Mouse (Mus musculus) c-Kit-positive CD71-negative TER-119-negative erythroid progenitor cells, embryonic 14.5 days (primary cell): ENCODE results near the gene Lce1e.
"Not testable (repeated sequence)": the region's sequence is repeated elsewhere in the genome, so short reads cannot be mapped to it uniquely, and the experiment has no call there.

Experiments
- DNase-seq: peaks from one replicate; pipeline ENCODE4 v3.0.0-alpha.2; 2013; ENCODE audit warnings: low read depth

The Lce1e gene

DNA sequence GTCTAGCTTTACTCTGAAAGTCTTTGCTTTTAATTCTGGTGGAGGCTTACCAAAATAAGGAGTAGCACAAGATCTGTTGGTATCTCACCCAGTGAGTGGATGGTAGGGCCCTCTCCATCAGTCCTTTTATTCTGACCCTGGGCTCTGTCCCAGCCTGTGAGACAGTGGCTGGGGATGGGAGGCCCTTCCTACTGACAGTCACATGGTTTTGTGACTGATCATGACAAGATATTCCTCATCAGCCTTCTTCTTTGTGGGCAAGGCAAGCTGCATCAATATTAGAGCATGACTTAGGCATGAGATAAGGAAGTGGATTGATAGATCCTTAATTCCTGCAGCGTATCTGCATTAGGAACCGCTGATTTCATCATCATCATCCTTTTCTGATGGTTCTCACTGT is at the start of gene Lce1e:
Gene Lce1e (minus strand): TSS at position 101 of the 400 bp plus-strand sequence.
- DNase-seq, result no peak

DNA sequence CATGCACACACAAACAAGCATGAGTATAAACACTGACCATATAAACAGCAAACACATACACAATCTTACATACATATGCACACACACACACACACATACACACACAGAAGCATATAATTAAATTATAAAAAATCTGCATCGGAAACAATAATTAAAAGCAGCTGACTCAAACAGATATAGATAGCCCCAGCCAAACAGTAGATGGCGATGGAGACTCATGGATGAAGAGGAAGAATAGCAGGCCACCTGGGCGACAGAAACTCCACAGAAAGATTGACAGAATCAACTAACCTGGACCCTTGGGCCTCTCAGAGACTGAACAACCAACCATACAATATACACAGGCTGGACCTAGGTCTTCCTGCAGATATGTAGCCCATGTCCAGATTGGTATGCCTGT is 44.3 kb upstream of the Lce1e start:
- no peak for DNase-seq

DNA sequence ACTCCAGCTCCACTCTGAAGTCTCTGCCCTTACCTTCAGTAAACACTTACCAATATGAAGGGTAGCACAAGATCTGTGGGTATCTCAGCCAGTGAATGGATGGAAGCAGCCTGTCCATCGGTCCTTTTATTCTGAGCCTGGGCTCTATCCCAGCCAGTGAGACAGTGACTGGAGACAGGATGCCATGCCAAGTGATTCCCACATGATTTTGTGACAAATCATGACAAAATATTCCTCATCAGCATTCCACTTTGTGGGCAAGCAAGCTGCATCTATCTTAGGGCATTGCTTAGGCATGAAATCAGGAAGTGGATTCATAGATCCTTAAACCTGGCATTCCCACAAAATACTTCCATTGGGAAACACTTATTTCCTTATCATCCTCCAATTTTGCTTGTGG is 43.4 kb upstream of the Lce1e start, which contains the start of gene Lce1g:
Gene Lce1g (minus strand): TSS at position 101 of the 400 bp plus-strand sequence.
- no peak for DNase-seq

DNA sequence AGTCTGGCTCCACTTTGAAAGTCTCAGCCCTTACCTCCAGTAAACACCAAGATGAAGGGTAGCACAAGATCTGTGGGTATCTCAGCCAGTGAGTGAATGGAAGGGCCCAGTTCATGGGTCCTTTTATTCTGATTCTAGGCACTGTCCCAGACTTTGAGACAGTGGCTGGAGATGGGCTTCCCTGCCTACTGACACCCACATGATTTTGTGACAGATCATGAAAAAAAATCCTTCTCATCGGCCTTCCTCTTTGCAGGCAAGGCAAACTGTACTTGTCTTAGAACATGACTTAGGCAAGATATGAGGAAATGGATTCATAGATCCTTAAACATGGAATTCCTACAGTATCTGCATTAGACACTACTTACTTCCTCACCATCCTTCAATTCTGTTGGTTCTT is 30.1 kb upstream of the Lce1e start, which contains the start of gene Gm38119:
Gene Gm38119 (minus strand): TSS at position 101 of the 400 bp plus-strand sequence.
- no peak for DNase-seq

DNA sequence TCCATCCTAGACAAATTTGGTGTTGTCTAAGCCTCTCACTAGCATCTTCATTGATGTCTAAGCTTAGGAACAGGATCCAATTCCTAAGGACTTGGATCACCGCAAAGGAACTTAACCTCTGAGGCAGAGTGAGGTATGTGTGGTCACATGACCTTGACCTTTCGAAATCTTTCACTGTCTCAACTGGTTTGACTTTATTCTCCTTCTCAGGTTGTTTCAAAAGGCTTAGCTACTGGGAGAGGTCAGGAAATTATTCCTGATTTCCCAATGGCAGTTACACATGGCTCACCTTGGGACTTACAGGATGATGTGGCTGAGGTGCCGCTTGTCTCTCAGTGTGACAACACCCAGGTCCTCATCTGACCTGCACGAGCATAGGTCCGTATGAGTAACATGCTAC is 13.8 kb upstream of the Lce1e start:
- DNase-seq, result no peak

DNA sequence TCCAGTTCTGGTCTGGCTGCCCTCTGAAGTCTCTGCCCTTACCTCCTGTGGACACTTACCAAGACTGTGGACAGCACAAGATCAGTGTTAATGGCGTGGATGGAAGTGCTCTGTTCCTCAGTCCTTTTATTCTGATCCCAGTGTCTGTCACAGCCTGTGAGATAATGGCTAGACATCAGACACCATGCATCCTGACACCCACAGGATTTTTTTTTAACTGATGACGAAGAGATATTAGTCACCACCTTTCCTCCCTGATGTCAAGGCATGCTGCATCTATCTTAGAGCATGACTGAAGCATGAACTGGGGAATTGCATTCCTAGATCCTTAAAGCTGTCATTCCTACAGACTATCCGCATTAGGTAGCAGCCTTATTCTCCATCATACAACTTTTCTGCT is 11.4 kb upstream of the Lce1e start, which contains the start of gene Lce1f:
Gene Lce1f (minus strand): TSS at position 101 of the 400 bp plus-strand sequence.
- DNase-seq, result no peak

DNA sequence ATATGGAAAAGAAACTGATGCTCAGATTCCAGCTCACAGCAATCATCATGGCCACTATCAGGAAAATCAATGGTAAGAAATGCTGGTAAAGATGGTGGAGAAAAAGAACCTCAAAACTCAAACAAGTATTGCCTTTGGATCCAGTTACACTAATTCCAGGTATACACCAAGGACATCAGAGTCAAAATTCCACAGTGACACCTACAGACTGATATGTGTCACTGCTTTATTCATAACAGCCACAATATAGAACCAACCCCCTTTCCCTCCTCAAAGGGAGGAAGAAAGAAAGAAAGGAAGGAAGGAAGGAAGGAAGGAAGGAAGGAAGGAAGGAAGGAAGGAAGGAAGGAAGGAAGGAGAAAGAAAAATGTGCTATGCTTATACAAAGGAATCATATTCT is 6.2 kb upstream of the Lce1e start:
- no peak for DNase-seq

DNA sequence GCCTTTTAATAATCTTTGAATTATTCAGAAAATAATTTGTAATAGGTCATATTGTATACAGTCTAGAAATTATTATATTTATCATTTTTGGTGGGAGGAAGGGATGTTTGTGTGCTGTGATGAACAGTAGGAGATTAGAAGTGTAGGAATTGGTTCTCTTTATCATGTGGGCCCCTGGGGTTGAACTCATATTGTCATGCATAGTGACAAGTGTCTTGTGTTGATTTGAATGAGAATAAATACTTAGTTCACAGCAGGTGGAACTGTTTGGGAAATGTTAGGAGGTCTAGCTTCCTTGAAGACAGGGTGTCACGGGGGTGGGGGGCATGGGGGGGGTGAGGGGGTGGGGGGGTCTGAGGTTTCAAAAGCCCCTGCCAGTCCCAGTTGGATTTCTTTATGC is 14.3 kb downstream of the Lce1e start:
- DNase-seq, result no peak

DNA sequence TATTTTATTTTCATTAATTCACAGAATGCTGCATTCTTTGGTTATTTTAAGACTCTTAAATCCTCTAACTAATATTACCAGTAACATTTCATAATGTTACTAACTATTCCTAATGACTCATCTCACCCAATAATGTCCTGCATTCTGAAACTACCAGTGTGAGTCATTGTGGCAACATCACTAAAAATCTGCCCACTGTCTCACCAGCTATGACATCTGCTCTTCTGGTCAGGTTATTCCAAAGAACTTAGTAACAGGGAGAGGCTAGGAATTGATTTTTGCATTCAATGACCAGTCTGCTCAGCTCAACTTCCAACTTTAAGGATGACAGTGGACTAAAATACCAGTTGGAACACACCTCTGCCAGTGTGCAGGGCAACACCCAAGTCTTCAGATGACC is 17.2 kb downstream of the Lce1e start:
- DNase-seq, result no peak

DNA sequence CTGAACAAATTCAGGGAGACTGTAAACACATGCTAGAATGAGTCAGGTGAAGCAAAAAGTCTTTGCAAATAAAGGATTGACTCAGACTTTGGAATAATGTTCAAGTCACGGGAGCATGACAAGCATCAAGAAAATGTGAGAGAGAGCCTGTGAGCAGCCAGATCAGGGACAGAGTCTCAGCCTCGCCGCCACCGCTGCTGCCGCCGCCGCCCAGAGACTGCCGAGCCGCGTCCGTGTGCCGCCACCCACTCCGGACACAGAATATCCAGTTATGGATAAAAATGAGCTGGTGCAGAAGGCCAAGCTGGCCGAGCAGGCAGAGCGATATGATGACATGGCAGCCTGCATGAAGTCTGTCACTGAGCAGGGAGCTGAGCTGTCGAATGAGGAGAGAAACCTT is 19.7 kb downstream of the Lce1e start:
- DNase-seq, result not testable (repeated sequence)

DNA sequence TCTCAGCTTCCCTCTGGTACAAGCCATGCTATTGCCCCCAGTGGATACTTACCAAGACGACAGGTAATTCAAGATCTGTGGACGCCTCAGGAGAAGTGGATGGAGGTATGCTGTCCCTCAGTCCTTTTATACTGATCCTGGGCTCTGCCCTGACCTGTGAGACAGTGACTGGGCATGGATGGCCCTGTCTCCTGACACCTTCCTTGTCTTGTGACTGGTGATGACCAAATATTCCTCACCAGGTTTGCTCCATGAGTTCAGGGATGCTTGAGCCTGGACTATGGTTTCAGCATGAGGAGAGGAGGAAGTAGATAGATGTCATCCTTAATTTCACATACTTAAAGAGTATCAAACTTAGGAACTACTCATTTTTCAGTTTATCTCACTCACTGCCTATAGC is 21.8 kb downstream of the Lce1e start, which contains the start of gene Lce1d:
Gene Lce1d (minus strand): TSS at position 101 of the 400 bp plus-strand sequence.
- no peak for DNase-seq

DNA sequence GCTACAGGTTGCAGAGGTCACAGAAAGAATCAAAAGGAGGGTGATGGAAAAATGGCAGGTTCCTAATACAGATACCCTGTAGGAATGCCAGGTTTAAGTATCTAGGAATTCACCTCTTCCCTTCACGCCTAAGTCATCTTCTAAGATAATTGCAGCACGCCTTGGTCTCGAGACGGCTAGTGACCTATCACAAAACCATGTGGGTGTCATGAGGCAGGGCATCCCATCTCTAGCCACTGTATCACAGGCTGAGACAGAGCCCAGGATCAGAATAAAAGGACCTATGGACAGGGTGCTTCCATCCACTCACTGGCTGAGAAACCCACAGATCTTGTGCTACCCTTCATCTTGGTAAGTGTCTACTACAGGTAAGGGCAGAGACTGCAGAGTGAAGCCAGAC is 29.9 kb downstream of the Lce1e start, which contains the start of gene Lce1c:
Gene Lce1c (plus strand): TSS at position 301 of the 400 bp plus-strand sequence.
- no peak for DNase-seq

DNA sequence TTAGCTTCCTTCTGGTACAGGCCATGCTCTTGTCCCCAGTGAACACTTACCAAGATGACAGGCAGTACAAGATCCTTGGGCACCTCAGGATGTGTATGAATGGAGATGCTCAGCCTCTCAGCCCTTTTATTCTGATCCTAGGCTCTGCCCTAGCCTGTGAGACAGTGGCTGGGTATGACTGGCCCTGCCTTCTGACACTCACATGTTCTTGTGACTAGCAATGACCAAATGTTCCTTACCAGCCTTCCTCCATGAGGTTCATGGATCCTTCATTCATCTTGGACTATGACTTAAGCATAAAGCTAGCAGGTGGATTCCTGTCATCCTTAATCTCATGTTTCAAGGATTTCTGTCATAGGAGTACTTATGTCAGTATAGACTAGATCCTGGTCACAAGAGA is 38.7 kb downstream of the Lce1e start, which contains the start of gene Lce1a2:
Gene Lce1a2 (minus strand): TSS at position 101 of the 400 bp plus-strand sequence.
- no peak for DNase-seq
